Mouse (Mus musculus) MEL (cell line): ENCODE data around the gene Aldh1a3. TPM values are rescaled to one million over a fixed set of nuclear protein-coding genes. Genes with fewer than 3 reads are reported as not detected.

Experiments used
- DNase-seq: peaks from one replicate; pipeline ENCODE4 v3.0.0; 2011; ENCODE audit warnings: low read depth, low spot score
- H3K27ac ChIP-seq: 2 replicates; pipeline ENCODE4 v1.5.1; 2012; ENCODE audit warnings: low read depth, mild to moderate bottlenecking, control low read depth, low read length, moderate library complexity; ENCODE audit not compliant: control insufficient read depth
- H3K27me3 ChIP-seq, 2 experiments: fragments of 150-350 bp in 1 of 2; sonication (generic) in 1 of 2; 2 replicates each; pipeline ENCODE4 v1.6.1; 2012; ENCODE audit warnings: low read length in 2 of 2, mild to moderate bottlenecking in 2 of 2, improper control_type of control experiment in 1 of 2, moderate library complexity in 1 of 2; ENCODE audit not compliant: insufficient read depth in 2 of 2, control insufficient read depth in 1 of 2
- H3K36me3 ChIP-seq, 2 experiments: 2 replicates each; pipeline ENCODE4 v1.6.1; 2012 to 2014; ENCODE audit warnings: low read length in 2 of 2, improper control_type of control experiment in 1 of 2, inconsistent platforms in 1 of 2, mild to moderate bottlenecking in 1 of 2; ENCODE audit not compliant: insufficient read depth in 2 of 2, control insufficient read depth in 1 of 2
- H3K4me1 ChIP-seq, 2 experiments: fragments of 150-350 bp in 1 of 2; sonication (generic) in 1 of 2; 2 replicates each; pipeline ENCODE4 v1.6.1; 2012; ENCODE audit warnings: low read length in 2 of 2, improper control_type of control experiment in 1 of 2, mild to moderate bottlenecking in 1 of 2; ENCODE audit not compliant: insufficient read depth in 2 of 2, control insufficient read depth in 1 of 2
- H3K4me3 ChIP-seq, 2 experiments: fragments of 150-350 bp in 1 of 2; sonication (generic) in 1 of 2; 2 replicates each; pipeline ENCODE4 v1.5.1; 2012; ENCODE audit warnings: low read depth in 2 of 2, low read length in 2 of 2, mild to moderate bottlenecking in 2 of 2, moderate library complexity in 2 of 2, control low read depth in 1 of 2, improper control_type of control experiment in 1 of 2; ENCODE audit not compliant: control insufficient read depth in 1 of 2, insufficient read depth in 1 of 2
- H3K79me2 ChIP-seq: 2 replicates; pipeline ENCODE4 v1.6.1; 2012; ENCODE audit warnings: mild to moderate bottlenecking, low read length, moderate library complexity; ENCODE audit not compliant: control insufficient read depth, poor library complexity, insufficient read depth
- H3K9ac ChIP-seq: 2 replicates; pipeline ENCODE4 v1.6.1; 2012; ENCODE audit warnings: low read depth, mild to moderate bottlenecking, control low read depth, low read length, moderate library complexity; ENCODE audit not compliant: control insufficient read depth, poor library complexity, severe bottlenecking
- H3K9me3 ChIP-seq: fragments of 150-350 bp; sonication (generic); replicated peaks from 2 replicates; pipeline ENCODE4 v1.6.1; 2012; ENCODE audit warnings: mild to moderate bottlenecking, low read length, improper control_type of control experiment, moderate library complexity; ENCODE audit not compliant: insufficient read depth
- CHD1 ChIP-seq: IDR thresholded peaks from 2 replicates; pipeline ENCODE4 v1.6.1; 2012; ENCODE audit warnings: low read depth, mild to moderate bottlenecking, inconsistent platforms, low read length, improper control_type of control experiment
- CHD2 ChIP-seq: IDR thresholded peaks from 2 replicates; pipeline ENCODE4 v1.6.1; 2011; ENCODE audit warnings: low read length, improper control_type of control experiment
- E2F4 ChIP-seq: IDR thresholded peaks from 2 replicates; pipeline ENCODE4 v1.6.1; 2011; ENCODE audit warnings: low read depth, low read length, improper control_type of control experiment, borderline replicate concordance
- EP300 ChIP-seq, 2 experiments: IDR thresholded peaks; 2 replicates each; pipeline ENCODE4 v1.6.1; 2011; ENCODE audit warnings: improper control_type of control experiment in 2 of 2, low read length in 2 of 2, low read depth in 1 of 2, mild to moderate bottlenecking in 1 of 2
- ETS1 ChIP-seq: IDR thresholded peaks from 2 replicates; pipeline ENCODE4 v1.6.1; 2012; ENCODE audit warnings: low read depth, mild to moderate bottlenecking, inconsistent platforms, low read length, improper control_type of control experiment, moderate library complexity
- GABPA ChIP-seq: IDR thresholded peaks from 2 replicates; pipeline ENCODE4 v1.6.1; 2012; ENCODE audit warnings: low read depth, mild to moderate bottlenecking, inconsistent platforms, low read length, improper control_type of control experiment, moderate library complexity
- GATA1 ChIP-seq: IDR thresholded peaks from 2 replicates; pipeline ENCODE4 v1.6.1; 2011; ENCODE audit warnings: low read depth, low read length, improper control_type of control experiment
- JUND ChIP-seq: IDR thresholded peaks from 2 replicates; pipeline ENCODE4 v1.6.1; 2011; ENCODE audit warnings: low read depth, mild to moderate bottlenecking, improper control_type of control experiment, low read length
- MAFK ChIP-seq: IDR thresholded peaks from 2 replicates; pipeline ENCODE4 v1.6.1; 2011; ENCODE audit warnings: low read depth, mild to moderate bottlenecking, low read length, improper control_type of control experiment, borderline replicate concordance
- MEF2A ChIP-seq: IDR thresholded peaks from 2 replicates; pipeline ENCODE4 v1.6.1; 2014; ENCODE audit warnings: low read depth, mild to moderate bottlenecking, inconsistent platforms, low read length, improper control_type of control experiment; ENCODE audit not compliant: poor library complexity, insufficient replicate concordance, severe bottlenecking; ENCODE audit errors: extremely low read depth
- NRF1 ChIP-seq: IDR thresholded peaks from 2 replicates; pipeline ENCODE4 v1.6.1; 2014; ENCODE audit warnings: low read depth, mild to moderate bottlenecking, inconsistent platforms, low read length, improper control_type of control experiment, moderate library complexity; ENCODE audit not compliant: poor library complexity, insufficient read depth, severe bottlenecking
- POLR2A ChIP-seq, 2 experiments: IDR thresholded peaks; 2 replicates each; pipeline ENCODE4 v1.6.1; 2011 to 2012; ENCODE audit warnings: low read length in 2 of 2, mild to moderate bottlenecking in 2 of 2, control low read depth in 1 of 2, improper control_type of control experiment in 1 of 2, low read depth in 1 of 2, moderate library complexity in 1 of 2; ENCODE audit not compliant: control insufficient read depth in 1 of 2, insufficient read depth in 1 of 2, poor library complexity in 1 of 2
- POLR2AphosphoS2 ChIP-seq: IDR thresholded peaks from 2 replicates; pipeline ENCODE4 v1.6.1; 2011; ENCODE audit warnings: low read length, improper control_type of control experiment
- RAD21 ChIP-seq: IDR thresholded peaks from 2 replicates; pipeline ENCODE4 v1.6.1; 2011; ENCODE audit warnings: mild to moderate bottlenecking, low read depth, low read length, improper control_type of control experiment
- SIN3A ChIP-seq: IDR thresholded peaks from 2 replicates; pipeline ENCODE4 v1.6.1; 2012; ENCODE audit warnings: low read length, improper control_type of control experiment, inconsistent platforms
- TBP ChIP-seq: IDR thresholded peaks from 2 replicates; pipeline ENCODE4 v1.8.0; 2011; ENCODE audit warnings: low read depth, low read length, improper control_type of control experiment
- USF2 ChIP-seq, 2 experiments: IDR thresholded peaks; 2 replicates each; pipeline ENCODE4 v1.6.1; 2011 to 2012; ENCODE audit warnings: improper control_type of control experiment in 2 of 2, low read length in 2 of 2, borderline replicate concordance in 1 of 2, inconsistent platforms in 1 of 2, low read depth in 1 of 2, mild to moderate bottlenecking in 1 of 2; ENCODE audit not compliant: insufficient read depth in 1 of 2
- ZKSCAN1 ChIP-seq: IDR thresholded peaks from 2 replicates; pipeline ENCODE4 v1.6.1; 2012; ENCODE audit warnings: low read depth, mild to moderate bottlenecking, inconsistent platforms, low read length, improper control_type of control experiment, moderate library complexity
- ZMIZ1 ChIP-seq: IDR thresholded peaks from 2 replicates; pipeline ENCODE4 v1.6.1; 2012; ENCODE audit warnings: low read depth, mild to moderate bottlenecking, inconsistent platforms, low read length, improper control_type of control experiment, moderate library complexity
- polyA plus RNA-seq, 2 experiments: library from polyadenylated mRNA; stranded (reverse) in 1 of 2; unstranded in 1 of 2; fragments of >175 nt in 1 of 2; fragments of >200 nt in 1 of 2; gene quantifications; 2 replicates each; pipeline versions ENCODE4 v1.2.1 to v1.2.4; 2012; ENCODE audit warnings: low replicate concordance in 2 of 2, low read depth in 1 of 2; ENCODE audit not compliant: insufficient read length in 2 of 2, insufficient read depth in 1 of 2, missing spikeins in 1 of 2
- total RNA-seq: library from RNA; depleted of rRNA; stranded (reverse); fragments of 300-350 nt; gene quantifications from 2 replicates; pipeline ENCODE4 v1.2.3, GENCODE M21; 2012

Aldh1a3 gene
- total and polyA plus RNA-seq, 3 experiments = 13.4 to 43.4 TPM; not detected in 1

DNA sequence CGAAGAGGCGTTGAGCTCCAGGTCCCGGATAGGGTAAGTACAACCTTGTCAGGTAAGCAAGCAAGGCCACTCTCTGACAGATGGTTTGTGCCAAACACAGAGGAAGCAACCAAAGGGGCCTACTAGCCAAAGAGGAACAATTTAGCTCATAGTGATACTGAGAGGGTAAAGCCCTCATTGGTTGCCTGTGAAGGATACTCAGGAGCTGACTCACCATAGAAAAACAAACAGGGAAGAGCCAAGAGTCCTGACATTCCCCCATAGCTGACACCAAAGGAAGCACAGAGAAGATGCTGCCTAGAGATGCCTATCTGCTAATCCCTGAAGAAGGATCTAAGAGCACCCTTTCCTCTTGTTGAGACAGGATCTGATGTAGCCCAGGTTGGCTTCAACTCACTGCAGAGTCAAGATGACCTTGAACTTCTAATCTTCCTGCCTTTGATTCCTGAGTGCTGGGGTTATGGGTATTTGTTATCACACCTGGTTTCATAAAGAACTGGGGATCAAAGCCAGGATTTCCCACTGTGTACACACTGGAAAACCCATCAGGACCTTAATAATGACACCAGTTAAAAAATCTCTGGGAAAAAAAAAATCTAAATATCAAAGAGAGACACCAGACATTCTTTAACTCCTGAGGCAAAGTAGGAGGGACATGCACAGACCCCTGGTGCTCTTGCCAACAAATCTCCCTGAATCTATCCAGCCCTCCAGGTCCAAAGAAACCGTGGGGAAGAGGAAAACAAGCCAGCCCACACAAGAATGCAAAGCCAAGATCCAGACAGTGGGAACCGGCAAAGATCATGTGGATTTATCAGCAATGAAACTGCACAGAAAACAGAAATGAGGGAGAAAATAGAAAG lies 58.0 kb downstream of the Aldh1a3 start:
- Histone ChIP-seq H3K27me3 (no peaks in the 10 kb centered on the region), H3K4me1 (no peaks in the 10 kb centered on the region), H3K9me3 (no peaks in the 10 kb centered on the region), H3K36me3 (peaks cover 0 to 3% of the 10 kb centered on the region in 2 experiments; a peak in 2 of 4 replicates), H3K79me2 (0 out of 2 replicates have a peak, but pooled peaks cover 2% of the 10 kb centered on the region), H3K27ac (no peak overlapping the region), H3K9ac (no peak overlapping the region), H3K4me3 (no peak overlapping the region)
- no peak for TF ChIP-seq MAFK
- TF ChIP-seq CHD2 = no peak
- TF ChIP-seq USF2 (IDR thresholded peaks at IDR 0.05; ENCODE audit: borderline replicate concordance in 1 of 2, insufficient read depth in 1 of 2, low read depth in 1 of 2, low read length in 2 of 2) = no peak
- TF ChIP-seq NRF1 = no peak
- TF ChIP-seq POLR2A (IDR thresholded peaks at IDR 0.05; ENCODE audit: control insufficient read depth in 1 of 2, insufficient read depth in 1 of 2, low read depth in 1 of 2, low read length in 2 of 2, poor library complexity in 1 of 2) = no peak
- no peak for TF ChIP-seq RAD21
- TF ChIP-seq TBP = no peak
- TF ChIP-seq ETS1 = no peak
- TF ChIP-seq ZKSCAN1 = no peak
- no peak for TF ChIP-seq SIN3A
- TF ChIP-seq JUND = no peak
- no peak for TF ChIP-seq ZMIZ1
- TF ChIP-seq EP300 (IDR thresholded peaks at IDR 0.05; ENCODE audit: low read depth in 1 of 2, low read length in 2 of 2) = no peak
- TF ChIP-seq CHD1 = no peak
- TF ChIP-seq GATA1 = no peak
- no peak for TF ChIP-seq E2F4
- no peak for TF ChIP-seq MEF2A
- TF ChIP-seq POLR2AphosphoS2 = no peak
- DNase-seq = peak; percentile 24

DNA sequence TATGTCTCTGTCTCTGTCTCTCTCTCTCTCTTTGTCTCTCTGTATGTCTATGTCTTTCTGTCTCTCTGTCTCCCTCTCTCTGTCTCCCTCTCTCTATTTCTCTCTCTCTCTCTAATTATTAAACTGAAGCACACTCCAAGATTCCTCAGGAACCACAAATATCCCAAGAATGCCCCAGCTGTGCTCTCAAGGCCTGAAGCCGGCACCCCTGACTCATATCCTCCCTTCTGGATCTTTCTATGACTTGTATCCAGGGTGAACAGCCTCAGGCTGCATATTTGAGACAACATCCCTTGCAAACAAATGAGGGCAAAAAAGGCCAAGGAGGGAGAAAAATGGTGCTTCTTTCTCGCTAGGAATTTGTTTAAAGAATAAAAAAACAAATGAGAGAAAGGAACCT lies 61.4 kb downstream of the Aldh1a3 start, which contains the start of gene Gm10974:
Gene Gm10974, plus strand, starts transcription at position 2 of the 400 bp plus-strand sequence.
- Histone ChIP-seq H3K27ac (no peak within 1 kb of the TSS), H3K9me3 (no peaks in the 10 kb centered on the region), H3K9ac (no peak within 1 kb of the TSS), H3K4me3 (no peak within 1 kb of the TSS), H3K36me3 (peaks cover 0 to 3% of the 10 kb centered on the region in 2 experiments; a peak in 2 of 4 replicates), H3K79me2 (no peaks in the 10 kb centered on the region), H3K27me3 (no peaks in the 10 kb centered on the region), H3K4me1 (no peaks in the 10 kb centered on the region)
- no peak for DNase-seq
- TF ChIP-seq GATA1 = no peak
- TF ChIP-seq GABPA = no peak
- no peak for TF ChIP-seq SIN3A
- TF ChIP-seq POLR2A (IDR thresholded peaks at IDR 0.05; ENCODE audit: control insufficient read depth in 1 of 2, insufficient read depth in 1 of 2, low read depth in 1 of 2, low read length in 2 of 2, poor library complexity in 1 of 2) = no peak
- TF ChIP-seq CHD1 = no peak
